Mouse (Mus musculus): ENCODE measurements at regions not wholly inside any gene's neighbourhood (a gene's known extent, or its start where the extent isn't known, plus 50 kb on each side); places are given as distances from the start of the nearest gene placed in this dataset.
"Not testable (repeated sequence)": the region's sequence is repeated elsewhere in the genome, so short reads cannot be mapped to it uniquely, and the experiment has no call there.

GRCm38 (mm10) chr11:26660878-26661277 lies 67.1 kb upstream of the Vrk2 start:
- H3K4me3 ChIP-seq (replicated peaks), result no peak overlapping the region

DNA sequence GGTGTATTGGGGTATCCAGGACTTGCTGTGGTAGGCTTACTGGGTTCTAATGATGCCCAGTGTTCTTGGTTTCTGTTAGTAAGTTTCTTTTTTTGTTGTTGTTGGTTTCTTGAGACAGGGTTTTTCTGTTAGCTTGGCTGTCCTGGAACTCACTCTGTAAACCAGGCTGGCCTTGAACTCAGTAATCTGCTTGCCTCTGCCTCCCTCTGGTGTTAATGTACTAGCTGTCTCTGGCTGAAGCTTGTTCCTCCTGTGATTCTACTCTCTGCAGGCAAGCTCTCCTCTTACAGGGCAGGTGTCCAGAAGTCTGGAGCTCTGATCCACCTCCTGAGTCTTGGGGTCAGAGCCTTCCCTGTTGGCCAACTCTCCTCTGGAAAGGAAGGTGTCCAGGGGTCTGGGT lies 55.4 kb upstream of the Vrk2 start:
- not testable (repeated sequence) for H3K4me3 ChIP-seq (replicated peaks); H3K27ac ChIP-seq; H3K9me3 ChIP-seq; ATAC-seq; H3K36me3 ChIP-seq; H3K27me3 ChIP-seq (replicated peaks); H3K4me1 ChIP-seq (replicated peaks); H3K9ac ChIP-seq; H3K4me2 ChIP-seq (replicated peaks)

More at GRCm38 (mm10) chr11:26660878-26661277, 67.1 kb upstream of the Vrk2 start:
- Histone ChIP-seq H3K27me3 (replicated peaks) (no peaks in the 10 kb centered on the region), H3K4me2 (replicated peaks) (no peak overlapping the region), H3K4me1 (replicated peaks) (no peaks in the 10 kb centered on the region), H3K27ac (no peak overlapping the region), H3K9ac (no peak overlapping the region), H3K9me3 (no peaks in the 10 kb centered on the region), H3K36me3 (no peaks in the 10 kb centered on the region)
- ATAC-seq, result no peak

Measured in intestine, embryonic 15.5 days (tissue).